Mouse (Mus musculus): ENCODE data around the gene Itpr3. TPM values are rescaled to one million over a fixed set of nuclear protein-coding genes. Genes with fewer than 3 reads are reported as not detected.

Itpr3 gene
- polyA plus RNA-seq, 1 experiment from 2014 or later = 16.5 TPM

DNA sequence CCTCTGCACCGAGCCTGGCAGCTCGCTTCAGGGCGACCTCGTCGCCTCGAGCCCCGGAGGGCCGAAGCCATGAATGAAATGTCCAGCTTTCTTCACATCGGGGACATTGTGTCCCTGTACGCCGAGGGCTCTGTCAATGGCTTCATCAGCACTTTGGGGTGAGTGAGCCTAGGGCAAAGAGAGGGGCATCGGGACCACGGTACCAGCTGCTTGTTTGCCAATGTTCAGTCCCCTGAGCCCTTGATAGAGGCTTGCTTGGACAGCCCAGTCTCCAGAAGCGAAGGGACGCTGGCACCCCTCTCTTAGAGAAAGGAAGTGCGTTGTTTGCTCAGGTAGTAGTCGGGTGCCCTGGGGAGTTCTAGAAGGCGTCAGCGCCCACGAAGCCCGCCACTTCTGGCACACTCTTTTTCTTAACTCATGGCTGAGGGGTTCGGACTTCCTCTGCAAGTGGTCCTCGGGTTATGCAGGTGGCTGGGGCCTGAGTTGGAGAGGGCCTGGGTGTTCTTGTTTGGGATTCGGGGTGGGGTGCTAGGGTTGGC, 482 bp downstream of the Itpr3 start:
- 1% methylated on average over 24 of the region's 24 CpGs for WGBS
- H3K4me1 ChIP-seq (replicated peaks; ENCODE audit: control insufficient read depth, insufficient read depth, low read length) = peaks cover 10% of the 10 kb centered on the region
- peak overlapping the region; percentile 66 for H3K9ac ChIP-seq (ENCODE audit: low read length)
- no peak for ATAC-seq (replicated peaks; ENCODE audit: low FRiP score, low TSS enrichment, low read depth)
- H3K27me3 ChIP-seq (replicated peaks; ENCODE audit: control insufficient read depth, insufficient read depth, low read length) = peaks cover 8% of the 10 kb centered on the region; the same call in 1 of the 2 replicates
- peak overlapping the region; percentile 66 for H3K4me3 ChIP-seq (ENCODE audit: low read depth, low read length)
- H3K9me3 ChIP-seq (ENCODE audit: control insufficient read depth, low read length) = no peaks in the 10 kb centered on the region
- no peak for DNase-seq (ENCODE audit: low spot score)
- H3K36me3 ChIP-seq (ENCODE audit: control insufficient read depth, insufficient read depth, low read length) = no peaks in the 10 kb centered on the region
- H3K27ac ChIP-seq (ENCODE audit: low read depth) = peak overlapping the region; percentile 90; the same call in 1 of the 2 replicates
- H3K4me2 ChIP-seq (ENCODE audit: low read length) = peak overlapping the region; percentile 94

DNA sequence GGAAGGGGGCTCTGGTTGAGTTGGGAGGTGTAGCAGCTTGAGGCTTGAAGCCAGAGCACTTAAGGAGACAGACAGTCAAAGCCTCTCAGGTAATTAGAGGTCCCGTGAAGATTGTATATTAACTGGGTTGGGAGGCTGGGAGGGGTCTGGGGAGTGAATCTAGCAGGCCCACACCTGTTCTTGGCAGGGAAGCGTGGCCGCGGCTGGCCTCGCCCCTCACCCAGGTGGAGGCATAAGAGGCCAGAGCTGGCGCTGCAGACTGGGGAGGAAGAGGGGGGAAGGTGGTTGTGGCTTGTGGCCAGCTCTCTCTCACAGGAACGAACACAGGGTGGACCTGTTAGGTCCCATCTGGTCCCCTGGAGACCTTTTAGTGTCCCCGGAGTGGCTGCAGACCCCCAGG, 3.6 kb downstream of the Itpr3 start:
- H3K4me2 ChIP-seq (ENCODE audit: low read length) = peak overlapping the region; percentile 94; the same call in 1 of the 2 replicates
- 60% methylated on average over 8 of the region's 8 CpGs for WGBS
- DNase-seq (ENCODE audit: low spot score) (no peak), ATAC-seq (replicated peaks; ENCODE audit: low FRiP score, low TSS enrichment, low read depth) (no peak)
- no peak overlapping the region for H3K9ac ChIP-seq (ENCODE audit: low read length)
- H3K27me3 ChIP-seq (replicated peaks; ENCODE audit: control insufficient read depth, insufficient read depth, low read length) = peaks cover 8% of the 10 kb centered on the region; the same call in 1 of the 2 replicates
- H3K4me3 ChIP-seq (ENCODE audit: low read depth, low read length) = no peak overlapping the region
- H3K36me3 ChIP-seq (ENCODE audit: control insufficient read depth, insufficient read depth, low read length) = no peaks in the 10 kb centered on the region
- H3K9me3 ChIP-seq (ENCODE audit: control insufficient read depth, low read length) = no peaks in the 10 kb centered on the region
- H3K4me1 ChIP-seq (replicated peaks; ENCODE audit: control insufficient read depth, insufficient read depth, low read length) = peaks cover 21% of the 10 kb centered on the region
- H3K27ac ChIP-seq (ENCODE audit: low read depth) = peak overlapping the region; percentile 7; the same call in 1 of the 2 replicates

DNA sequence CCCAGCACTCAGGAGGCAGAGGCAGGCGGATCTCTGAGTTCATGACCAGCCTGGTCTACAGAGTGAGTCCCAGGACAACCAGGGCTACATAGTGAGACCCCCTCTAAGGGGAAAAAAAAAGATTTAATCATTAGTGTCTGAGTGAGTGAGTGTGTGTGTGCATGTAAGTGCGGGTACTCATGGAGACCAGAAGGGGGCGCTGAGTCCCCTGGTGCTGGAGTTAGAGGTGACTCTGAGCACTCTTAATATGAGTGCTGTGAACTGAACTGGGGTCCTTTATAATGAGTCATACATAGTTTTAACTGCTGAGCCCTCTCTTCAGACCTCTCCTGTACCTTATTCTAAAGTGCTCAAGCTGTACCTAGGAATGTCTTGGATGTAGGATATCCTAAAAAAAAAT, 4.6 kb downstream of the Itpr3 start:
- no peak overlapping the region for H3K9ac ChIP-seq (ENCODE audit: low read length)
- H3K27ac ChIP-seq (ENCODE audit: low read depth) = no peak overlapping the region
- DNase-seq (ENCODE audit: low spot score) (no peak), ATAC-seq (replicated peaks; ENCODE audit: low FRiP score, low TSS enrichment, low read depth) (no peak)
- peaks cover 17% of the 10 kb centered on the region for H3K4me1 ChIP-seq (replicated peaks; ENCODE audit: control insufficient read depth, insufficient read depth, low read length)
- H3K9me3 ChIP-seq (ENCODE audit: control insufficient read depth, low read length) = no peaks in the 10 kb centered on the region
- H3K4me3 ChIP-seq (ENCODE audit: low read depth, low read length) = no peak overlapping the region
- no peaks in the 10 kb centered on the region for H3K36me3 ChIP-seq (ENCODE audit: control insufficient read depth, insufficient read depth, low read length)
- WGBS = 92% methylated on average over 3 of the region's 3 CpGs
- peaks cover 8% of the 10 kb centered on the region; the same call in 1 of the 2 replicates for H3K27me3 ChIP-seq (replicated peaks; ENCODE audit: control insufficient read depth, insufficient read depth, low read length)
- no peak overlapping the region for H3K4me2 ChIP-seq (ENCODE audit: low read length)

DNA sequence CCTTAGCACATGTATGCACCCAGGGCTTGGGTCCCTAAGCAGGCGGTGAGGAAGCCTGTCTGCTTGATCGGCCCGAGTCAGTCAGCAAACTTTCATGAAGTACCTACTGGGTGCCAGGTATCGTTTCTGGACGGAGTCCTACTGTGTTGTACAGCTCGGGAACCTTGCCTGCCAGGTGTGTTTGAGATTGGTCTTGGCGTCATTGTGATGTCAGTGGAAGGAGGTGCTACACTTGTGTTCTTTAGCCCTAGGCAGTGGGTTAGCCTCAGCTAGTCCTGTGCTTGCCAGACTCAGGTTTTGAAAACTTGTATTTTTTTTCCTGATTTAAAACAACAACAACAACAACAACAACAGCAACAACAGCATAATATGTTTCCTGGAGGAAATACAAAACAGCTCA, 5.6 kb downstream of the Itpr3 start:
- H3K27ac ChIP-seq (ENCODE audit: low read depth) = no peak overlapping the region
- WGBS = 92% methylated on average over 7 of the region's 7 CpGs
- no peak for ATAC-seq (replicated peaks; ENCODE audit: low FRiP score, low TSS enrichment, low read depth)

DNA sequence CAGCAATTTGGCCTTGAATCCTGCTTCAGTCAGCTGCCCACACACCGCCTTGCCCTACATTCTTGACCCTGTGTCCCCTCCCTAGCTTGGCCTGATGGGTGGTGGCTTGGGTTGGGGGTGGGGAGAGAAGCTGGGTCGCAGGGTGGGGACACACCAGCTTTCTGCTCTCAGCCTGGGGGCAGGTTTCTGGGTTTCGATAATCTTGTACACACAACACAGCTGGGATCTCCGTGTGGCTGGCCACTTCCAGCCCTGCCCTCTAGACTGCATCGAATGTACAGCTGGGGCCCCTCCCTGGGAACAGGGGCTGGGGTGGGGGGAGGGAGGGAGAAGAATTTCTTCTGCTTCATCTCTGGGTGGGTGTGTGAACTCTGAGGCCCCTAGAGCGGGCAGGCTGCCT, 6.6 kb downstream of the Itpr3 start:
- peak overlapping the region; percentile 60 for H3K27ac ChIP-seq (ENCODE audit: low read depth)
- H3K4me3 ChIP-seq (ENCODE audit: low read depth, low read length) = no peak overlapping the region
- no peak overlapping the region for H3K9ac ChIP-seq (ENCODE audit: low read length)
- peaks cover 16% of the 10 kb centered on the region for H3K4me1 ChIP-seq (replicated peaks; ENCODE audit: control insufficient read depth, insufficient read depth, low read length)
- no peak for DNase-seq (ENCODE audit: low spot score)
- no peaks in the 10 kb centered on the region for H3K27me3 ChIP-seq (replicated peaks; ENCODE audit: control insufficient read depth, insufficient read depth, low read length)
- no peaks in the 10 kb centered on the region for H3K9me3 ChIP-seq (ENCODE audit: control insufficient read depth, low read length)
- H3K4me2 ChIP-seq (ENCODE audit: low read length) = no peak overlapping the region
- H3K36me3 ChIP-seq (ENCODE audit: control insufficient read depth, insufficient read depth, low read length) = no peaks in the 10 kb centered on the region
- WGBS = 18% methylated on average over 6 of the region's 6 CpGs
- ATAC-seq (replicated peaks; ENCODE audit: low FRiP score, low TSS enrichment, low read depth) = peak; percentile 73

More for the DNA sequence above, 5.6 kb downstream of the Itpr3 start:
- no peak for DNase-seq (ENCODE audit: low spot score)
- Histone ChIP-seq H3K4me1 (replicated peaks; ENCODE audit: control insufficient read depth, insufficient read depth, low read length) (peaks cover 17% of the 10 kb centered on the region), H3K4me3 (ENCODE audit: low read depth, low read length) (no peak overlapping the region), H3K36me3 (ENCODE audit: control insufficient read depth, insufficient read depth, low read length) (no peaks in the 10 kb centered on the region), H3K27me3 (replicated peaks; ENCODE audit: control insufficient read depth, insufficient read depth, low read length) (peaks cover 6% of the 10 kb centered on the region; the same call in 1 of the 2 replicates), H3K9ac (ENCODE audit: low read length) (no peak overlapping the region), H3K4me2 (ENCODE audit: low read length) (no peak overlapping the region), H3K9me3 (ENCODE audit: control insufficient read depth, low read length) (no peaks in the 10 kb centered on the region)

DNA sequence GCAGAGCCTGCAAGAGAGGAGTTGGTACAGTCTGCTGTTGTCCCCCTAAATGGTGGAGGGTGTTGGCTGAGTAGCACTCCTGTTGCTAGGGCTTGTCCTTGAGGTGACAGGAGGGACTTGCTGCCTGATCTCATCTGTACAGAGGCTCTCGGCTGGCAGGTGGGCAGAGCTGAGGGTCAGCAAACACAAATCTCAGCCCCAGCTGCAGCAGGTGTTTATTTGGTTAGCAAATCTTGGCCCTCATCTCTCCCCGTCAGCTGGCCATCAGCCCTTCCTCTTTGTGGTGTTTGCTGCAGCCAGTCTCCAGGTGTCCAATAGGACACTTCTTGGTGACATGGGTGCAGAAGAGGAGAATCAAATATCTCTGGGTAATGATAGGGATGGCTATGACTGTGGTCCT, 7.1 kb downstream of the Itpr3 start:
- Histone ChIP-seq H3K9ac (ENCODE audit: low read length) (no peak overlapping the region), H3K4me2 (ENCODE audit: low read length) (no peak overlapping the region), H3K4me3 (ENCODE audit: low read depth, low read length) (no peak overlapping the region), H3K27me3 (replicated peaks; ENCODE audit: control insufficient read depth, insufficient read depth, low read length) (no peaks in the 10 kb centered on the region), H3K27ac (ENCODE audit: low read depth) (peak overlapping the region; percentile 60), H3K4me1 (replicated peaks; ENCODE audit: control insufficient read depth, insufficient read depth, low read length) (peaks cover 12% of the 10 kb centered on the region), H3K36me3 (ENCODE audit: control insufficient read depth, insufficient read depth, low read length) (no peaks in the 10 kb centered on the region), H3K9me3 (ENCODE audit: control insufficient read depth, low read length) (no peaks in the 10 kb centered on the region)
- 51% methylated on average over 2 of the region's 2 CpGs for WGBS
- ATAC-seq (replicated peaks; ENCODE audit: low FRiP score, low TSS enrichment, low read depth) (peak; percentile 19), DNase-seq (ENCODE audit: low spot score) (no peak)

DNA sequence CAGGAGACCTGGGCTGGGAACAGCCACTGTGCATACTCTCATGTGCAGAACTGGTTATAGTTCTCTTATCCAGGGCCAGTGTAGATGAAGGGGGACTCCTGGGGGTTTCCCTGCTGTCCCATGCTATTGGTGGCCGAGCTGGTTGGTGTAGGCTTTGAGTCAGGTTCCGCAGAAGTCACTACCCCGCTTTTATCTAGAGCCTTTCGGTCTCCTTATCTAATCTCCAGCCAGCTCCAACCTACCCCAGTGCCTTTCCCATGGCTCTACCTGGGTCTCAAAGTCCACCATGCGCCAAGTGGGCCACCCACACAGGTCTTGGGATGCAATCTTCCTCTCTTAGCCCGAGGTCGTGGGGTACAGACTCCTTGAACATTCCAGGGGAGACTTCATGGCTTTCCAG, 9.0 kb downstream of the Itpr3 start:
- Histone ChIP-seq H3K27ac (ENCODE audit: low read depth) (no peak overlapping the region), H3K4me2 (ENCODE audit: low read length) (no peak overlapping the region), H3K4me3 (ENCODE audit: low read depth, low read length) (no peak overlapping the region), H3K9me3 (ENCODE audit: control insufficient read depth, low read length) (no peaks in the 10 kb centered on the region), H3K4me1 (replicated peaks; ENCODE audit: control insufficient read depth, insufficient read depth, low read length) (peaks cover 21% of the 10 kb centered on the region), H3K36me3 (ENCODE audit: control insufficient read depth, insufficient read depth, low read length) (no peaks in the 10 kb centered on the region), H3K9ac (ENCODE audit: low read length) (no peak overlapping the region), H3K27me3 (replicated peaks; ENCODE audit: control insufficient read depth, insufficient read depth, low read length) (no peaks in the 10 kb centered on the region)
- no peak for DNase-seq (ENCODE audit: low spot score)
- 62% methylated on average over 7 of the region's 7 CpGs for WGBS
- ATAC-seq (replicated peaks; ENCODE audit: low FRiP score, low TSS enrichment, low read depth) = peak; percentile 30; the same call in 1 of the 2 replicates

DNA sequence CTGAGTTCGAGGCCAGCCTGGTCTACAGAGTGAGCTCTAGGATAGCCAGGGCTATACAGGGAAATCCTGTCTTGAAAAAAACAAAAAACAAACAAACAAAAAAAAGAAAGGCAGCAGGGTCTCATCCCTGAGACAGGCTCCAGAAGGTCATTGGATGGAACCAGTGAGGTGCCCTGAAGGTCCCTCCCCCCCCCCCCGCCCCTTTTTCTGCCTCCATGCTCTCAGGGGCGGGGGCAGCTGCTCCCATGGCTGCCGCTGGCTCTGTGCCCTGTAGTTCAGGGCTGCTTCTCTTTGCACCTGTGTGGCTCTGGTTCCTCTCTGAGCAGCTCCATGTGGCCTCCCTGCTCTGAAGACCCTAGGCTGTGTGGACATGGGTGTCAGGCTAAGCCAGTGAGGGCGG, 12.0 kb downstream of the Itpr3 start:
- Histone ChIP-seq H3K9ac (ENCODE audit: low read length) (no peak overlapping the region), H3K36me3 (ENCODE audit: control insufficient read depth, insufficient read depth, low read length) (no peaks in the 10 kb centered on the region), H3K27me3 (replicated peaks; ENCODE audit: control insufficient read depth, insufficient read depth, low read length) (no peaks in the 10 kb centered on the region), H3K9me3 (ENCODE audit: control insufficient read depth, low read length) (no peaks in the 10 kb centered on the region), H3K4me3 (ENCODE audit: low read depth, low read length) (no peak overlapping the region), H3K4me2 (ENCODE audit: low read length) (no peak overlapping the region), H3K27ac (ENCODE audit: low read depth) (no peak overlapping the region), H3K4me1 (replicated peaks; ENCODE audit: control insufficient read depth, insufficient read depth, low read length) (peaks cover 17% of the 10 kb centered on the region)
- 81% methylated on average over 5 of the region's 5 CpGs for WGBS
- no peak for ATAC-seq (replicated peaks; ENCODE audit: low FRiP score, low TSS enrichment, low read depth)
- DNase-seq (ENCODE audit: low spot score) = no peak

DNA sequence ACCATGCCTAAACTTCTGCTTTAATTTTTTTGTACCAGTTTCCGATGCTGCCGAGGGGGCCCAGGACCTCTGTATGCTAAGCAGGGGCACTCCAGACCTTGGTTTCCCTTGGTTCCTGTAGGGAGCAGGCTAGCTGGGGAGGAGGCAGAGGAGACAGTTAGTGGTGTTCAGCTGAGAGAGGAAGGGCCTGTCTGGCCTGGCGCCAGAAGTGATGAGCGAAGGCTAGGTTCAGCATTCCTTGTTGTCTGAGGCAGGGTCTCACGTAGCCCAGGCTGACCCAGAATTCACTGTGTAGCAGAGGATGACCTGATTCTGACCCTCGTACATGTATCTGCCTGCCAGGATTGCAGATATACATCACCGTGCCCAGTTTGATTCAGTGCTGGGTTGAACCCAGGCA, 13.8 kb downstream of the Itpr3 start:
- Histone ChIP-seq H3K27ac (ENCODE audit: low read depth) (no peak overlapping the region), H3K27me3 (replicated peaks; ENCODE audit: control insufficient read depth, insufficient read depth, low read length) (no peaks in the 10 kb centered on the region), H3K4me3 (ENCODE audit: low read depth, low read length) (no peak overlapping the region), H3K36me3 (ENCODE audit: control insufficient read depth, insufficient read depth, low read length) (no peaks in the 10 kb centered on the region), H3K9ac (ENCODE audit: low read length) (no peak overlapping the region), H3K4me2 (ENCODE audit: low read length) (no peak overlapping the region), H3K9me3 (ENCODE audit: control insufficient read depth, low read length) (no peaks in the 10 kb centered on the region), H3K4me1 (replicated peaks; ENCODE audit: control insufficient read depth, insufficient read depth, low read length) (peaks cover 19% of the 10 kb centered on the region; the same call in 1 of the 2 replicates)
- no peak for ATAC-seq (replicated peaks; ENCODE audit: low FRiP score, low TSS enrichment, low read depth)
- no peak for DNase-seq (ENCODE audit: low spot score)
- WGBS = 90% methylated on average over 7 of the region's 7 CpGs

Measured in intestine, embryonic 14.5 days (tissue).